Mouse (Mus musculus): ENCODE results near the gene Rora. TPM values are rescaled to one million over a fixed set of nuclear protein-coding genes. Genes with fewer than 3 reads are reported as not detected.
A peak's percentile ranks its signal among the peaks of the same experiment; 100 is the strongest.

Rora gene
- polyA plus RNA-seq, 1 experiment from 2014 or later = 9.4 TPM

- no peaks in the 10 kb centered on the region for H3K36me3 ChIP-seq (ENCODE audit: insufficient read depth, low read length)
- H3K4me3 ChIP-seq (ENCODE audit: low read length) = no peak overlapping the region
- H3K27ac ChIP-seq (ENCODE audit: low read length) = no peak overlapping the region
- no peak overlapping the region for H3K9ac ChIP-seq (replicated peaks; ENCODE audit: low read length)
- H3K9me3 ChIP-seq (ENCODE audit: low read length) = no peaks in the 10 kb centered on the region
- 83% methylated on average over 8 of the region's 8 CpGs for WGBS
- ATAC-seq (ENCODE audit: low FRiP score, low TSS enrichment) = no peak
- H3K4me2 ChIP-seq (replicated peaks; ENCODE audit: low read depth, low read length) = no peak overlapping the region
- H3K4me1 ChIP-seq (ENCODE audit: insufficient read depth, low read length) = no peaks in the 10 kb centered on the region
- no peaks in the 10 kb centered on the region for H3K27me3 ChIP-seq (ENCODE audit: insufficient read depth, low read length)
Observed at GRCm38 (mm10) chr9:69192446-69192845, 538.9 kb downstream of the Rora start.

GRCm38 (mm10) chr9:69194638-69195605 lies 541.3 kb downstream of the Rora start:
- Histone ChIP-seq H3K4me1 (ENCODE audit: insufficient read depth, low read length) (no peaks in the 10 kb centered on the region), H3K4me2 (replicated peaks; ENCODE audit: low read depth, low read length) (no peak overlapping the region), H3K36me3 (ENCODE audit: insufficient read depth, low read length) (no peaks in the 10 kb centered on the region), H3K9me3 (ENCODE audit: low read length) (no peaks in the 10 kb centered on the region), H3K9ac (replicated peaks; ENCODE audit: low read length) (no peak overlapping the region), H3K4me3 (ENCODE audit: low read length) (no peak overlapping the region), H3K27me3 (ENCODE audit: insufficient read depth, low read length) (no peaks in the 10 kb centered on the region), H3K27ac (ENCODE audit: low read length) (no peak overlapping the region)
- no peak for ATAC-seq (ENCODE audit: low FRiP score, low TSS enrichment)
- WGBS = 75% methylated on average over 13 of the region's 13 CpGs

- H3K9ac ChIP-seq (replicated peaks; ENCODE audit: low read length) = no peak overlapping the region
- 51% methylated on average over 5 of the region's 5 CpGs for WGBS
- ATAC-seq (ENCODE audit: low FRiP score, low TSS enrichment) = no peak
Observed at GRCm38 (mm10) chr9:69213796-69214195, 560.2 kb downstream of the Rora start.

GRCm38 (mm10) chr9:69224841-69225240 lies 571.3 kb downstream of the Rora start:
- Histone ChIP-seq H3K4me1 (ENCODE audit: insufficient read depth, low read length) (peaks cover 6% of the 10 kb centered on the region), H3K4me3 (ENCODE audit: low read length) (no peak overlapping the region), H3K4me2 (replicated peaks; ENCODE audit: low read depth, low read length) (no peak overlapping the region), H3K36me3 (ENCODE audit: insufficient read depth, low read length) (no peaks in the 10 kb centered on the region), H3K27ac (ENCODE audit: low read length) (no peak overlapping the region), H3K9ac (replicated peaks; ENCODE audit: low read length) (no peak overlapping the region), H3K27me3 (ENCODE audit: insufficient read depth, low read length) (no peaks in the 10 kb centered on the region), H3K9me3 (ENCODE audit: low read length) (no peaks in the 10 kb centered on the region)
- 15% methylated on average over 3 of the region's 3 CpGs for WGBS
- ATAC-seq (ENCODE audit: low FRiP score, low TSS enrichment) = no peak

More at GRCm38 (mm10) chr9:69213796-69214195, 560.2 kb downstream of the Rora start:
- Histone ChIP-seq H3K4me2 (replicated peaks; ENCODE audit: low read depth, low read length) (no peak overlapping the region), H3K9me3 (ENCODE audit: low read length) (no peaks in the 10 kb centered on the region), H3K4me3 (ENCODE audit: low read length) (no peak overlapping the region), H3K27me3 (ENCODE audit: insufficient read depth, low read length) (no peaks in the 10 kb centered on the region), H3K36me3 (ENCODE audit: insufficient read depth, low read length) (no peaks in the 10 kb centered on the region), H3K4me1 (ENCODE audit: insufficient read depth, low read length) (no peaks in the 10 kb centered on the region), H3K27ac (ENCODE audit: low read length) (no peak overlapping the region)

- 53% methylated on average over 3 of the region's 3 CpGs for WGBS
- no peak for ATAC-seq (ENCODE audit: low FRiP score, low TSS enrichment)
- Histone ChIP-seq H3K27ac (ENCODE audit: low read length) (no peak overlapping the region), H3K4me2 (replicated peaks; ENCODE audit: low read depth, low read length) (no peak overlapping the region), H3K9ac (replicated peaks; ENCODE audit: low read length) (no peak overlapping the region), H3K4me1 (ENCODE audit: insufficient read depth, low read length) (peaks cover 6% of the 10 kb centered on the region), H3K4me3 (ENCODE audit: low read length) (no peak overlapping the region), H3K27me3 (ENCODE audit: insufficient read depth, low read length) (no peaks in the 10 kb centered on the region), H3K36me3 (ENCODE audit: insufficient read depth, low read length) (no peaks in the 10 kb centered on the region), H3K9me3 (ENCODE audit: low read length) (no peaks in the 10 kb centered on the region)
Observed at GRCm38 (mm10) chr9:69226424-69226823, 572.8 kb downstream of the Rora start.

- Histone ChIP-seq H3K4me3 (ENCODE audit: low read length) (no peak overlapping the region), H3K27me3 (ENCODE audit: insufficient read depth, low read length) (no peaks in the 10 kb centered on the region), H3K4me2 (replicated peaks; ENCODE audit: low read depth, low read length) (no peak overlapping the region), H3K4me1 (ENCODE audit: insufficient read depth, low read length) (peaks cover 6% of the 10 kb centered on the region), H3K9ac (replicated peaks; ENCODE audit: low read length) (no peak overlapping the region), H3K27ac (ENCODE audit: low read length) (no peak overlapping the region), H3K9me3 (ENCODE audit: low read length) (no peaks in the 10 kb centered on the region), H3K36me3 (ENCODE audit: insufficient read depth, low read length) (no peaks in the 10 kb centered on the region)
- 77% methylated on average over 6 of the region's 6 CpGs for WGBS
- ATAC-seq (ENCODE audit: low FRiP score, low TSS enrichment) = no peak
Observed at GRCm38 (mm10) chr9:69227806-69228205, 574.2 kb downstream of the Rora start.

GRCm38 (mm10) chr9:69229935-69230334 lies 576.3 kb downstream of the Rora start:
- 82% methylated on average over 7 of the region's 7 CpGs for WGBS
- Histone ChIP-seq H3K4me2 (replicated peaks; ENCODE audit: low read depth, low read length) (no peak overlapping the region), H3K36me3 (ENCODE audit: insufficient read depth, low read length) (no peaks in the 10 kb centered on the region), H3K9ac (replicated peaks; ENCODE audit: low read length) (no peak overlapping the region), H3K27me3 (ENCODE audit: insufficient read depth, low read length) (no peaks in the 10 kb centered on the region), H3K4me1 (ENCODE audit: insufficient read depth, low read length) (no peaks in the 10 kb centered on the region), H3K4me3 (ENCODE audit: low read length) (no peak overlapping the region), H3K9me3 (ENCODE audit: low read length) (no peaks in the 10 kb centered on the region), H3K27ac (ENCODE audit: low read length) (no peak overlapping the region)
- no peak for ATAC-seq (ENCODE audit: low FRiP score, low TSS enrichment)

GRCm38 (mm10) chr9:69234526-69234925 lies 580.9 kb downstream of the Rora start:
- no peak overlapping the region for H3K4me3 ChIP-seq (ENCODE audit: low read length)
- H3K27ac ChIP-seq (ENCODE audit: low read length) = no peak overlapping the region
- no peaks in the 10 kb centered on the region for H3K27me3 ChIP-seq (ENCODE audit: insufficient read depth, low read length)
- H3K4me1 ChIP-seq (ENCODE audit: insufficient read depth, low read length) = peaks cover 13% of the 10 kb centered on the region
- no peak for ATAC-seq (ENCODE audit: low FRiP score, low TSS enrichment)
- WGBS = 46% methylated on average over 7 of the region's 7 CpGs
- H3K9me3 ChIP-seq (ENCODE audit: low read length) = no peaks in the 10 kb centered on the region
- no peak overlapping the region for H3K4me2 ChIP-seq (replicated peaks; ENCODE audit: low read depth, low read length)
- H3K9ac ChIP-seq (replicated peaks; ENCODE audit: low read length) = no peak overlapping the region
- no peaks in the 10 kb centered on the region for H3K36me3 ChIP-seq (ENCODE audit: insufficient read depth, low read length)

GRCm38 (mm10) chr9:69237316-69237715 lies 583.7 kb downstream of the Rora start:
- no peaks in the 10 kb centered on the region for H3K36me3 ChIP-seq (ENCODE audit: insufficient read depth, low read length)
- H3K9ac ChIP-seq (replicated peaks; ENCODE audit: low read length) = no peak overlapping the region
- no peak overlapping the region for H3K4me2 ChIP-seq (replicated peaks; ENCODE audit: low read depth, low read length)
- ATAC-seq (ENCODE audit: low FRiP score, low TSS enrichment) = no peak
- H3K27me3 ChIP-seq (ENCODE audit: insufficient read depth, low read length) = no peaks in the 10 kb centered on the region
- WGBS = 65% methylated on average over 10 of the region's 10 CpGs
- no peak overlapping the region for H3K4me3 ChIP-seq (ENCODE audit: low read length)
- peaks cover 13% of the 10 kb centered on the region for H3K4me1 ChIP-seq (ENCODE audit: insufficient read depth, low read length)
- H3K27ac ChIP-seq (ENCODE audit: low read length) = no peak overlapping the region
- no peaks in the 10 kb centered on the region for H3K9me3 ChIP-seq (ENCODE audit: low read length)

GRCm38 (mm10) chr9:69242538-69242937 lies 589.0 kb downstream of the Rora start:
- Histone ChIP-seq H3K27ac (ENCODE audit: low read length) (peak overlapping the region; percentile 12; the same call in 1 of the 2 replicates), H3K27me3 (ENCODE audit: insufficient read depth, low read length) (no peaks in the 10 kb centered on the region), H3K4me2 (replicated peaks; ENCODE audit: low read depth, low read length) (no peak overlapping the region), H3K9ac (replicated peaks; ENCODE audit: low read length) (0 out of 2 replicates have a peak overlapping the region, but pooled peaks have one; percentile 9), H3K4me3 (ENCODE audit: low read length) (no peak overlapping the region), H3K9me3 (ENCODE audit: low read length) (no peaks in the 10 kb centered on the region), H3K36me3 (ENCODE audit: insufficient read depth, low read length) (no peaks in the 10 kb centered on the region), H3K4me1 (ENCODE audit: insufficient read depth, low read length) (peaks cover 18% of the 10 kb centered on the region)
- WGBS = 41% methylated on average over 6 of the region's 6 CpGs
- no peak for ATAC-seq (ENCODE audit: low FRiP score, low TSS enrichment)

All from kidney, embryonic 16.5 days (tissue).